Mouse (Mus musculus) kidney, adult 18-20 months (tissue): ENCODE measurements around the gene Ccl27b.
"Not testable (repeated sequence)": the region's sequence is repeated elsewhere in the genome, so short reads cannot be mapped to it uniquely, and the experiment has no call there.

Experiments used
- DNase-seq: peaks from one replicate; pipeline ENCODE4 v3.0.0; 2021

Ccl27b gene

GRCm38 (mm10) chr4:42654951-42655350 lies at the start of gene Ccl27b:
Ccl27b (plus strand) TSS chr4:42655251.
- DNase-seq, result not testable (repeated sequence)

GRCm38 (mm10) chr4:42611895-42612294 lies 43.2 kb upstream of the Ccl27b start, which contains the start of gene Gm10591:
Gm10591 (plus strand) TSS chr4:42612195.
- not testable (repeated sequence) for DNase-seq

GRCm38 (mm10) chr4:42629419-42629818 lies 25.6 kb upstream of the Ccl27b start, which contains the start of gene Gm2564:
Gm2564 (plus strand) TSS chr4:42629719.
- not testable (repeated sequence) for DNase-seq

GRCm38 (mm10) chr4:42661793-42662192 lies 6.7 kb downstream of the Ccl27b start, which contains the start of gene Il11ra2:
Il11ra2 (minus strand) TSS chr4:42661893.
- DNase-seq, result not testable (repeated sequence)

DNA sequence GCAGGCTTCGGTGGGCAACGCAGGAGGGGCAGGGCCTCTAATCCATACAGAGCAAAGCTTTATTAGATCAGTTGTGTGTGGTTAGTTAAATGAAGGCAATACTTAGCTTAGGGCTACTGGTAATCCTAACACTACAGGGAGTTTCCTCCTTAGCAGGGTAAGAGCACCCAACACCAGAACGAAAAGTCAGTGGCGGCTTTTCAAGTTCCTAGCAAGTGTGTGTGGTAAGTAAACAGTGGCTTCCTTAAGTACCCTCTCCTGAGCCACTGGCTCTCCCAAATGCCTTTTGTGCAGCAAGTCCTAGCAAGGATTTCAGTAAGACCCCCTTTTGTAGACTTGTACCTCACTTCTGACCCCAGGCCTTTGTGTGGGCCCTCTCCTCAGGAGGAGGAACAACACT lies 20.4 kb downstream of the Ccl27b start:
- not testable (repeated sequence) for DNase-seq

GRCm38 (mm10) chr4:42679365-42679764 lies 24.3 kb downstream of the Ccl27b start:
- not testable (repeated sequence) for DNase-seq

- not testable (repeated sequence) for DNase-seq
Measured at GRCm38 (mm10) chr4:42680374-42681356, 25.6 kb downstream of the Ccl27b start.

GRCm38 (mm10) chr4:42681473-42682182 lies 26.6 kb downstream of the Ccl27b start:
- not testable (repeated sequence) for DNase-seq

GRCm38 (mm10) chr4:42682183-42682524 lies 27.1 kb downstream of the Ccl27b start:
- not testable (repeated sequence) for DNase-seq
